Mouse (Mus musculus) forebrain, embryonic 16.5 days (tissue): ENCODE results near the gene Mrpl1. TPM values are rescaled to one million over a fixed set of nuclear protein-coding genes. Genes with fewer than 3 reads are reported as not detected.

Experiments used
- ATAC-seq: fragments of 200-750 bp; cut with Nextera tagmentation; 2 replicates; pipeline ENCODE4 v1.8.0; 2017; ENCODE audit warnings: mild to moderate bottlenecking, moderate library complexity
- H3K27ac ChIP-seq: fragments of 300-500 bp; sonication (generic); 2 replicates; pipeline ENCODE4 v1.5.1; 2014; ENCODE audit warnings: low read length, control low read depth
- H3K27me3 ChIP-seq: fragments of 300-500 bp; sonication (generic); replicated peaks from 2 replicates; pipeline ENCODE4 v1.6.1; 2014; ENCODE audit warnings: low read length; ENCODE audit not compliant: control insufficient read depth, insufficient read depth
- H3K36me3 ChIP-seq: fragments of 300-500 bp; sonication (generic); 2 replicates; pipeline ENCODE4 v1.6.1; 2014; ENCODE audit not compliant: control insufficient read depth, insufficient read depth
- H3K4me1 ChIP-seq: fragments of 300-500 bp; sonication (generic); replicated peaks from 2 replicates; pipeline ENCODE4 v1.6.1; 2014; ENCODE audit warnings: low read length; ENCODE audit not compliant: control insufficient read depth, insufficient read depth
- H3K4me2 ChIP-seq: fragments of 300-500 bp; sonication (generic); 2 replicates; pipeline ENCODE4 v1.6.1; 2014; ENCODE audit warnings: mild to moderate bottlenecking, low read length, control low read depth
- H3K4me3 ChIP-seq: fragments of 300-500 bp; sonication (generic); replicated peaks from 2 replicates; pipeline ENCODE4 v1.5.1; 2014; ENCODE audit warnings: mild to moderate bottlenecking, low read length, control low read depth
- H3K9ac ChIP-seq: fragments of 300-500 bp; sonication (generic); replicated peaks from 2 replicates; pipeline ENCODE4 v1.6.1; 2014; ENCODE audit warnings: low read depth, low read length, control low read depth
- H3K9me3 ChIP-seq: fragments of 300-500 bp; sonication (generic); 2 replicates; pipeline ENCODE4 v1.6.1; 2016; ENCODE audit warnings: low read length; ENCODE audit not compliant: control insufficient read depth
- WGBS: fragments of 180-500 bp; shearing (Covaris S2); extraction: QIAGEN DNeasy Blood & Tissue Kit; methylation state at CpG from one replicate; pipeline ENCODE4 v1.1.7; 2014; 5-methylcytosine and 5-hydroxymethylcytosine counted together
- polyA plus RNA-seq: library from polyadenylated mRNA; unstranded; fragments of >200 nt; fragmentation: Nextera tagmentation; extraction: Ambion mirVana; gene quantifications from 2 replicates; pipeline ENCODE4 v1.2.1, GENCODE M21; 2015

Mrpl1 gene
- polyA plus RNA-seq, 1 experiment from 2014 or later, result 16.9 TPM

DNA sequence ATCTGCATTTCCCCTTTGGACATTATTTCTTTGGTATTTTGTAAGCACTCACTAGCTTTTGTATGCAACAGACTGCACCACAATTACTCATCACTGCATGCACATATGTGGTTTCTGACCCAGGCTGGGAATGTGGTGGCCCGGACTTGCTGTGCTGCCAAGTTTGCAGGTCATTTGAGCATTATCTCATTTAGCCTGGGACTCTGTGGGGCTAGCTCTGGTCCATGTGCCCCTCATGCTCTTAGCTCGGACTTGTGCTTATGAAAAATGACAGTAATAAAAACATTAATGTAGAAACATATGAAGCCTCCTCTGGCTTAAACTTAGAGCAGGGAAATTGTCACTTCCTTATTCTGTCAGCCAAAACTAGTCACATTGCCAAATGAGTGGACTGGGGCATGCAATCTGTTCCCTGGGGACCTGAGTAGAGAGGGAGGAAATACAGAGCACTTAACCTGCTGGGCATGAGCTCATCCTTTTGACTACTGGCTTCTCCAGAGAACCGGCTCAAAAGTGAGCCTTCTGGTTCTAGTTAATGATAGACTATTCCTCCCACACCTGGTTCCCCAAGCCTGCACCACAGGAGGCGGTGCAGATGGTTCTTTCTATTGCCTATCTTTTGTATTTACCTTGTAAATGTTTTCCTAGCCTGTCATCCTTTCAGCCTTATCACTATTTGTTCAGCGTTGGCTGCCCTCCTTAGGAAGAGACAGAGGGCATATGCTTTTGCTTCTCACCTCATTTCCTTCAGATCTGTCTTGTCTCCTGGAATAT lies 12.7 kb downstream of the Mrpl1 start:
- WGBS, result 68% methylated on average over 5 of the region's 5 CpGs
- Histone ChIP-seq H3K27me3 (no peaks in the 10 kb centered on the region), H3K4me3 (no peak overlapping the region), H3K9me3 (no peaks in the 10 kb centered on the region), H3K27ac (no peak overlapping the region), H3K9ac (no peak overlapping the region), H3K36me3 (no peaks in the 10 kb centered on the region), H3K4me2 (no peak overlapping the region), H3K4me1 (0 out of 2 replicates have a peak, but pooled peaks cover 3% of the 10 kb centered on the region)
- ATAC-seq, result no peak

DNA sequence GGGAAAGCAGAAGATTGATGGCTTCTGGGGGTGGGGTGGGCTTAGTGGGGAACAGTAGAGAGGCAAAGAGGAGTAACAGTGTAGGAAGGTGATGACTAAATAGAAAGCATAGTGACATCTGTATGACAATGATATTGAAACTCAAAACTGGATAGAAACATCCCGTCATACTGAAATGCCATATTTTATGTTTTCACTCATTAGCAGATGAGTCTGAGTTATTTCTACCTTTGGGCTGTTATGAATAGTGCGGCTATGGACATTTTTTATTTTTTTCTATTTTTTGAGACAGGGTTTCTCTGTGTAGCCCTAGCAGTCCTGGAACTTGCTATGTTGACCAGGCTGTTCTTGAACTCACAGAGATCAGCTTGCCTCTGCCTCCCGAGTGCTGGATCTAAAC lies 13.7 kb downstream of the Mrpl1 start:
- Histone ChIP-seq H3K9me3 (no peaks in the 10 kb centered on the region), H3K4me3 (no peak overlapping the region), H3K27ac (no peak overlapping the region), H3K36me3 (no peaks in the 10 kb centered on the region), H3K9ac (no peak overlapping the region), H3K4me2 (no peak overlapping the region), H3K27me3 (no peaks in the 10 kb centered on the region), H3K4me1 (0 out of 2 replicates have a peak, but pooled peaks cover 3% of the 10 kb centered on the region)
- over 99% methylated on average over 3 of the region's 3 CpGs for WGBS
- ATAC-seq, result no peak

DNA sequence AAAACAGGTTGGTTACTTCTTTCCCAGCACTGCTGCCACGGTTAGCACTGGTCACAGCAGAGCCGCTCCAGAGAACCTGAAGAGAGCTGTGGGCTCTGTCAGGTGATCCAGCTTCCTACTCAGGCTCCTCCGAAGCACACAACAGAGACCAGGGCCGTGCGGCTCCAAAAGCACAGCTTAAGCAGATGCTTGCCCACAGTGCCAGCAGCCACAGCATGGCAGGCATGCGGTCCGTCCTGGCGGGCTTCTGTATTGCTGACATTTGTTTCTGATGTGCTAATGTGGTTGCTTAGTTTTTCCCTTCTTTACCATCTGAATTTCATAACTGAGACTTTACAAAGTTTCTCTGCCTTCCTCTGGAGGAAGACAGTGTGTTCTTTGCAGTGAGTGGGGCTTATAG lies 17.2 kb downstream of the Mrpl1 start:
- Histone ChIP-seq H3K4me3 (no peak overlapping the region), H3K36me3 (peaks cover 4% of the 10 kb centered on the region; the same call in 1 of the 2 replicates), H3K27ac (no peak overlapping the region), H3K4me2 (no peak overlapping the region), H3K9ac (no peak overlapping the region), H3K27me3 (no peaks in the 10 kb centered on the region), H3K4me1 (0 out of 2 replicates have a peak, but pooled peaks cover 3% of the 10 kb centered on the region), H3K9me3 (no peaks in the 10 kb centered on the region)
- 0 out of 2 replicates have a peak, but pooled peaks have one; percentile 55 for ATAC-seq
- 78% methylated on average over 8 of the region's 8 CpGs for WGBS

DNA sequence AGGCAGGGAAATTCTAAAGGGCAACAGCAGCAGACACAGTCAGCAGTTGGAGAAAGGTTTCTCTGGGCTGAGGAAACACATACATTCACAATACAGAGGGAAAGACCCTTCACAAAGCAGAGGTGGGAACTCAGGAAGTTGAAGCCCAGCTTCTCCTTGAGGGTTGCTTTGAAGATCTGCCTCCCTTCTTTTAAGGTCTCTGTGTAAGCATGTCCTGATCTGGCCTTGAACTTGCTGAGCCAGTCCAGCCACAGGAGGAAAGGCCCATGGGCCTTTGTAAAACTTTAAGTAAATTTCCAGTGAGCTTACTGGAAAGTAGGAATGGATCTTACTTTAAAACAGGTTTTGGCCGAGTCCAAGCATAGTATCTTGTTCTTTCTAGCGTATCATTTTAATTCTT lies 19.7 kb downstream of the Mrpl1 start:
- no peaks in the 10 kb centered on the region for H3K27me3 ChIP-seq
- H3K36me3 ChIP-seq, result peaks cover 4% of the 10 kb centered on the region; the same call in 1 of the 2 replicates
- no peaks in the 10 kb centered on the region for H3K4me1 ChIP-seq
- 97% methylated on average over 2 of the region's 2 CpGs for WGBS
- no peak for ATAC-seq
- no peak overlapping the region for H3K27ac ChIP-seq
- H3K9ac ChIP-seq, result no peak overlapping the region
- no peaks in the 10 kb centered on the region for H3K9me3 ChIP-seq
- no peak overlapping the region for H3K4me2 ChIP-seq
- H3K4me3 ChIP-seq, result no peak overlapping the region

DNA sequence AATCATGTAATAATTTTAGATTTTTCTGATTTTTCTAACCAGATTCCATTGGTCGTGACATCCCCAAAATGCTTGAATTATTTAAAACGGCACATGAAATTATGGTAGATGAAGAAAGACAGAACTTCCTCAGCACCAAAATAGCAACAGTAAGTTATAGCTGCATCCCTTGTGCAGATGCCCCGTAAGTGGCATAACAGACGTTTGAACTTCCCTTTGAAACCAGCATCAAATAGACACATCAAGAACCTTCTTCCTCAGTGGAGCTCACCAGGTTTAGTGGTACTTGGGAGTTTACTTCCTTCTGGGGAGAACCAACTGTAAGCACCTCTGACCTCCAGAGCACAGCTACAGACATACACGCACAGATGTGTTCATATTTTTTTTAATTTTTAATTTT lies 29.5 kb downstream of the Mrpl1 start:
- no peak overlapping the region for H3K4me3 ChIP-seq
- H3K4me1 ChIP-seq, result no peaks in the 10 kb centered on the region
- ATAC-seq, result no peak
- H3K4me2 ChIP-seq, result no peak overlapping the region
- H3K27ac ChIP-seq, result no peak overlapping the region
- H3K9ac ChIP-seq, result no peak overlapping the region
- peaks cover 8% of the 10 kb centered on the region; the same call in 1 of the 2 replicates for H3K36me3 ChIP-seq
- no peaks in the 10 kb centered on the region for H3K9me3 ChIP-seq
- no peaks in the 10 kb centered on the region for H3K27me3 ChIP-seq
- WGBS, result 95% methylated on average over 5 of the region's 5 CpGs

DNA sequence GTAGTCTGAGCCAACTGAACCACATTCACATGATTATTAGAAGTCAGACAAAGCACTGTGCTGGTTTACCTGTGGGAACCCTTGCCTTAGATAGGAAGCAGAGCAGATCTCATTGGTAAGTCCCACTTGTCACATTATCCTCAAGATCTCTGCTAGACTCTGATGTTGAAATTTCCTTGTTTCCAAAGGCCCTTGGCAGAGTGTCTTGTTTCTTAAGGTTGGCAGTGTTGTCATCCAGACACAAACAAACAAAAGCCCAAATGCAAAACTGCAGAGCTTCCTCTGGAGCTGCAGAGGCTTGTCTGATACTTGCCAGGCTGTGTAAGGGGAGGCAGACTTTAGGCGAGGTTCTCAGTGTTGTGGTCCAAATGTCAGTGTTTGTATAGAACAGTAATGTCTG lies 31.6 kb downstream of the Mrpl1 start:
- H3K4me2 ChIP-seq, result no peak overlapping the region
- peaks cover 8% of the 10 kb centered on the region; the same call in 1 of the 2 replicates for H3K36me3 ChIP-seq
- H3K4me1 ChIP-seq, result no peaks in the 10 kb centered on the region
- no peak overlapping the region for H3K9ac ChIP-seq
- 82% methylated on average over 1 of the region's 1 CpGs for WGBS
- no peak for ATAC-seq
- H3K9me3 ChIP-seq, result no peaks in the 10 kb centered on the region
- no peak overlapping the region for H3K4me3 ChIP-seq
- no peak overlapping the region for H3K27ac ChIP-seq
- no peaks in the 10 kb centered on the region for H3K27me3 ChIP-seq

DNA sequence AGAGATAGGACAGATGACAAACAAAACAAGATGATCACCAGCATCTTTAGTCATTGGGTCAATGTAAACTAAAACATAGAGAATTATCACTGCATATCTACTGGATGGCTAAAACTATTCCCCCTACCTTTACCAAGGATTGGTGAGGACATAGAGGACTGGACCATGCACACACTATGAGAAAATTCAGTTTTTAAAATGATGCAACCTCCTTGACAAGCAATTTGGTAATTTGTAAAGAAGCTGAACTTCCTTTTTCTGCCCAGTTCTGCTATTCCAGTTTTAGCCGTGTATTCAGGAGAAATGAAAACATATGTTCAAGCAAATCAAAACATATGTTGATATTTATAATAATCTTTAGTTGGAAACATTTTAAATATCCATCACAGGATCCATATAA lies 35.2 kb downstream of the Mrpl1 start:
- H3K4me2 ChIP-seq, result no peak overlapping the region
- 76% methylated on average over 1 of the region's 1 CpGs for WGBS
- H3K27me3 ChIP-seq, result no peaks in the 10 kb centered on the region
- no peak overlapping the region for H3K4me3 ChIP-seq
- no peaks in the 10 kb centered on the region for H3K9me3 ChIP-seq
- no peaks in the 10 kb centered on the region for H3K4me1 ChIP-seq
- H3K9ac ChIP-seq, result no peak overlapping the region
- H3K27ac ChIP-seq, result no peak overlapping the region
- ATAC-seq, result no peak
- H3K36me3 ChIP-seq, result no peaks in the 10 kb centered on the region

DNA sequence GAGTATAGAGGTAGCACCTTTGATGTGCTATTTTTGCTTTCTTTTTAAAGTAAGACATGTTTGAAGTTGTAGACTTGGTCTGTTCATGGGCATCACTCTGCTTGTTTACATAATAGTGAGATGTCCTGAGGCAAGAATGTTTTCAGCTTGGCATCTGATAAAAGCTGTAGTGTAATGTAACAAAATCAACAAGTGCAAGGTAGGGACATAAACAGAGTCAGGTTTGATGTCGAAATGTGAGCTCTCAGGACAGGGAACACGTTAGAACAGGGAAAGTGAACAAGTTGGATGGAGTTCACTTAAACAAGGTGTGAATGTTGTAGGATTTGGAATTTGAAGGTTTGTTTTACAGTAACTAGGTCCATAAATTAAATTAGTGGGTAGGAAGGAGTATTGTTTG lies 44.7 kb downstream of the Mrpl1 start:
- WGBS, result 86% methylated on average over 2 of the region's 2 CpGs
- ATAC-seq, result no peak
- H3K4me3 ChIP-seq, result no peak overlapping the region
- H3K36me3 ChIP-seq, result no peaks in the 10 kb centered on the region
- H3K27ac ChIP-seq, result no peak overlapping the region
- no peaks in the 10 kb centered on the region for H3K9me3 ChIP-seq
- no peaks in the 10 kb centered on the region for H3K27me3 ChIP-seq
- H3K9ac ChIP-seq, result no peak overlapping the region
- H3K4me1 ChIP-seq, result no peaks in the 10 kb centered on the region
- H3K4me2 ChIP-seq, result no peak overlapping the region

DNA sequence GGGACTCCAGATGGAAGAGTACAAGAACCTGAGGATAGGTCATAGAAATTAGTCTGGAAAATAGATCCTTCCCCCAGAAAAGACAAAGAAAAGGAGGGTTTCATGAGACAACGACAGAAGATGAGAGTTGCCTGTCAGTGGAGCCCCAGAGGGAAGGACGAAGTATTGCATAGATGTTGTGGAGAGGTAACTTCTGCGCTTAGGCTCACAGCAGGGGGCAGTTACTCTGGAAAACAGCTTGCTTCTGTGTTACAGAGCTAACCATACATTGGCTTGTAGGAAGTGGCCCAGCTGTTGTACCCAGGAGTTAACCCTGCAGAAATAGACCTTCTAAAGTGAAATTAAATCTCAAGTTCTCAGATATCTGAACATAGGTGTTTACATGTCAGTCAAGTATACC lies 45.9 kb downstream of the Mrpl1 start:
- Histone ChIP-seq H3K4me3 (no peak overlapping the region), H3K9ac (no peak overlapping the region), H3K36me3 (no peaks in the 10 kb centered on the region), H3K4me2 (no peak overlapping the region), H3K9me3 (no peaks in the 10 kb centered on the region), H3K27me3 (no peaks in the 10 kb centered on the region), H3K27ac (no peak overlapping the region), H3K4me1 (no peaks in the 10 kb centered on the region)
- no peak for ATAC-seq
- WGBS, result 80% methylated on average over 3 of the region's 3 CpGs
